Mouse (Mus musculus) cortical plate, adult 2 months (tissue): Measurements from ENCODE around the gene Lamc2. TPM values are rescaled to one million over a fixed set of nuclear protein-coding genes. Genes with fewer than 3 reads are reported as not detected.

Experiments
- H3K27ac ChIP-seq: fragments of 200-500 bp; 2 replicates; pipeline ENCODE4 v1.5.1; 2012; ENCODE audit warnings: low read length, control low read depth, inconsistent platforms; ENCODE audit not compliant: insufficient read depth
- H3K4me1 ChIP-seq: fragments of 200-500 bp; 2 replicates; pipeline ENCODE4 v1.6.1; 2011; ENCODE audit warnings: low read length; ENCODE audit not compliant: control insufficient read depth, insufficient read depth
- H3K4me3 ChIP-seq: fragments of 200-500 bp; 2 replicates; pipeline ENCODE4 v1.5.1; 2011; ENCODE audit warnings: mild to moderate bottlenecking, low read length, control low read depth; ENCODE audit not compliant: insufficient read depth
- CTCF ChIP-seq: fragments of 200-500 bp; IDR thresholded peaks from 2 replicates; pipeline ENCODE4 v1.5.1; 2011; ENCODE audit warnings: mild to moderate bottlenecking, control low read depth, low read length; ENCODE audit not compliant: insufficient read depth; ENCODE audit errors: extremely low read depth
- POLR2A ChIP-seq: fragments of 200-500 bp; IDR thresholded peaks from 2 replicates; pipeline ENCODE4 v1.6.1; 2011; ENCODE audit warnings: mild to moderate bottlenecking, low read length, control low read depth; ENCODE audit not compliant: insufficient read depth; ENCODE audit errors: extremely low read depth
- polyA plus RNA-seq: library from polyadenylated mRNA; depleted of rRNA; stranded (reverse); fragments of >200 nt; gene quantifications from 2 replicates; pipeline ENCODE4 v1.2.3, GENCODE M21; 2012

Lamc2 gene
- polyA plus RNA-seq, 1 experiment: 8.1 TPM

DNA sequence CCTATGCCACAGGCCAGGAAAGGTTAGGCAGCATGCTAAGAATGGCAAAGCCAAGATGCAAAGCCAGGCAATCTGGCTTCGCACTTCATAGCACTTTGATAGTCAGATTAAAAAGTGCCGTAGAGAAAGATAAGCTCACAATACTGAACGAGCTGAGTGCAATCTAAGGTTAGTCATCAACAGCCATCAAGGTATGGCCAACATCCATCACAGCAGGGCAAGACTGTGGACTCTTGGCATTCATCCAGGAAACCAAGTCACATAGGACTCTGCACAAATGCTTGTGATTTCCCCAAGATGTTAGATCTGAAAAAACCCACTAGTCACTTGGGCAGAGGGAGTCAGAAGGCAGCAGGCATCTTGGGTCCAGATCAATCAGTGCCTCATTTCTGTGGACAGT, 1.8 kb upstream of the Lamc2 start:
- TF ChIP-seq POLR2A (no peak), CTCF (no peak)
- H3K4me3 ChIP-seq: no peak overlapping the region
- no peaks in the 10 kb centered on the region for H3K4me1 ChIP-seq
- no peak overlapping the region for H3K27ac ChIP-seq

DNA sequence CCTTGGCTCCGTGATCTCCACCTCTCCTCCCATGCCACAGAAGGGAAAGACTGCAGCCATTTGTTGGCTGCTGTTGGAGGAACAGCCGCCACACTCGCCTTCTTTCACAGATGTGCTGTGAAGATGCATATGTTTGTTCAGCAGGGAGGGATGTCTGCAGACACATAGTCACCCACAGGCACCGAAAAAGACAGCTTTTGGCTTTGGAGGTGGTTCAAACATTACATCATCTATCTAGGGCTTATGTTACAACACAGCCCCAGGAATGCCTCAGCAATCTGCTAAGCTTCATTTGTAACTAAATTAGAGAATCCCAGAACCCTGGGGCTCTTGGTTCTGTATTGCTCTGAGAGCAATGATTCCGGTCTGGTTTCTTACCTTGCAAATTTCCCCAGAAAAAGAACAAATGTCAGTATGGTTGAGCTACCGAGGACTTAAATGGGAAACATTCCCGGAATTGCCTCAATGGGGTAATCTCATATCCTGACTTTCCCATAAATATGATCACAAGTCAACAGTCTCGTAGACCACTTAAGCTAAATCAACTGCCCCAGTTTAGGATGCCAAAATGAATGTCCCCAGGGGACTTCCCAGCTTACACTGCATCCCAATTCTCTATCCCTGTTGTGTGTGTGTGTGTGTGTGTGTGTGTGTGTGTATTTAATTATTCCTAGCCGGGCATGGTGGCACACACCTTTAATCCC, 5.5 kb downstream of the Lamc2 start:
- Histone ChIP-seq H3K27ac (no peak overlapping the region), H3K4me1 (peaks cover 1% of the 10 kb centered on the region; the same call in 1 of the 2 replicates), H3K4me3 (no peak overlapping the region)
- TF ChIP-seq CTCF: no peak
- no peak for TF ChIP-seq POLR2A

DNA sequence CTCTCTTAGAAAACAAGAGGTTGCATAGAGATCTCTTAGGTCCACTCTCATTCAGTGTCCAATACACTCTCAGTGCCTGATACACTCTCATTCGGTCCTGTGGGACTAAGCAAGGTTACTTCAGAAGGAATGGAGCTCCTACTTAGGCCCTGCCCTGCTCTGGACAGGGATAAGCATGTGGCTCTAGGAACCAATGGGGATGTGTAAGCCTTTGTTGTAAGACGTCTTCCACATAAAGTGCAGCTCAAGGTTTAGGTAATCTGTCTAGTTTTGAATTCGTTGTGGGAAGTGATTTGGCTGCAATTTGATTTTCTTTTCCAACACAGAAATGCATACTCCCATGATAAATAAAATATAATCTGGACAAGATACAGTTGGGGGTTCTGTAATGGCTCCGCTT, 6.1 kb downstream of the Lamc2 start:
- TF ChIP-seq CTCF: no peak
- no peak for TF ChIP-seq POLR2A
- no peak overlapping the region for H3K4me3 ChIP-seq
- H3K4me1 ChIP-seq: peaks cover 1% of the 10 kb centered on the region; the same call in 1 of the 2 replicates
- H3K27ac ChIP-seq: no peak overlapping the region; the same call in 1 of the 2 replicates

DNA sequence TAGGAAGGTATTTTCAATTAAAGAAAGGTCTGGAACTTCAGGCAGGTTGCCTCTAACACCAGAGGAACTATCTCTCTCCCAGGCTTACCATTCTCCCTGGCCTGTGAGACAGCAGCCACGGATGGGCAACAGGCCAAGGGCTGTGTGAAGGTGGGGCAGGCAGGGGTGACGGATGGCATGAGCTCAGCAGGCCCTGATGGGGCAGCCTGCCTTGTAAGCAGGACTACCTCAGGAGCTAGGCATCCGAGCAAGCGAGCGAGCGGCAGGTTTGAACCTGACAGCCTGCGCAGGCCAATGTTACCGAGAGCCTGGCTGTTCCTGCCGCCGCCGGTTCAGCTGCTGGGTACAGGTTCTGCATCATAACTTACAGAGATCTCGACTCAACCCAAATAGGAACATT, 11.4 kb downstream of the Lamc2 start:
- Histone ChIP-seq H3K4me3 (no peak overlapping the region), H3K27ac (no peak overlapping the region), H3K4me1 (no peaks in the 10 kb centered on the region)
- TF ChIP-seq CTCF (no peak), POLR2A (no peak)

GRCm38 (mm10) chr1:153173276-153173675, 13.0 kb downstream of the Lamc2 start:
- TF ChIP-seq POLR2A (no peak), CTCF (no peak)
- Histone ChIP-seq H3K4me1 (no peaks in the 10 kb centered on the region), H3K27ac (no peak overlapping the region)

DNA sequence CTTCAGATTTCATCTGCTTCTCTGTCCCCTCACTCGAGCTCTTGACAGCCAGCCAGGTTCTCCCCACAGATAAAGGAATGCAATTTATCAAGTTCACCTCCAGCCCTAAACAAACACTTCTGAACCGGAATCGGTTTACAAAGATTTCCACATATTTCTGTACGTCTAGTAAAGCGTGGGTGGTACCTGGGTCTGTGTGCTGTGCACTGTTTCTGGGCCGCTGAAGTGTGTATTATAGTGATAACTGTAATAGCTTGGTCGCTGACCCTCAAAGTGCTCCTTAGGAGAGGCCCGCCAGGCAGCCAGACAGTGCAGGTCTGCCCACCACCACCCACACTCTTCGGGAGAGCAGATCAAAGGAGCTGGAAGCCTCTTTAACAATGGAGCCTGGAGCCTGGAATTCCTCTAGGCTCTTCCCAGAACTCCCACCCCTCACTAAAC, 13.9 kb downstream of the Lamc2 start:
- no peak for TF ChIP-seq POLR2A
- no peak for TF ChIP-seq CTCF
- Histone ChIP-seq H3K27ac (no peak overlapping the region), H3K4me1 (no peaks in the 10 kb centered on the region), H3K4me3 (no peak overlapping the region)

More at GRCm38 (mm10) chr1:153173276-153173675, 13.0 kb downstream of the Lamc2 start:
- no peak overlapping the region for H3K4me3 ChIP-seq

DNA sequence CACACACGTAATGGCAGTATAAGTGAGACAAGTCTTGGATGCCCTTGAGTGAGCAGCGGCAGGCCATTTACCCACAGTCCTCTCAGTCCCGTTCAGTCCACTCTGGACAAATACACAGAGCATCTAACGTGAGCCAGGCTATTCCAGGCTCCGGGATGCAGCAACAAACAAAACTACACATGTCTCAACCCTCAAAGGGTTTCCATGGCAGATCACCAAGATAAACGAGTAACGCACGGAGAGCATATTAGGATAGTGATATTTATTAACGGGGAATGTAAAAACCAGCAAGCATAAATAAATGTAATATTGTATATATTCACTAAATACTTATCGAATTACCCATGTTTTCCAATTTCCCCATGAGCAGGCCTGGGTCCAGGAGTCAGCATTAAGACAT, 15.2 kb downstream of the Lamc2 start:
- H3K4me3 ChIP-seq: no peak overlapping the region
- TF ChIP-seq POLR2A (no peak), CTCF (no peak)
- H3K27ac ChIP-seq: no peak overlapping the region
- no peaks in the 10 kb centered on the region for H3K4me1 ChIP-seq

- Histone ChIP-seq H3K4me1 (no peaks in the 10 kb centered on the region), H3K4me3 (no peak overlapping the region), H3K27ac (no peak overlapping the region)
- TF ChIP-seq POLR2A (no peak), CTCF (no peak)
Measured at GRCm38 (mm10) chr1:153168293-153168692, 18.0 kb downstream of the Lamc2 start.

GRCm38 (mm10) chr1:153163831-153164230, 22.4 kb downstream of the Lamc2 start:
- Histone ChIP-seq H3K4me3 (no peak overlapping the region), H3K4me1 (no peaks in the 10 kb centered on the region), H3K27ac (no peak overlapping the region)
- no peak for TF ChIP-seq POLR2A
- no peak for TF ChIP-seq CTCF

- H3K4me1 ChIP-seq: no peaks in the 10 kb centered on the region
- no peak overlapping the region for H3K4me3 ChIP-seq
- no peak overlapping the region for H3K27ac ChIP-seq
- TF ChIP-seq POLR2A: no peak
- no peak for TF ChIP-seq CTCF
Measured at GRCm38 (mm10) chr1:153159137-153159536, 27.1 kb downstream of the Lamc2 start.
